Mouse (Mus musculus): ENCODE results near the gene Gnaq. TPM values are rescaled to one million over a fixed set of nuclear protein-coding genes. Genes with fewer than 3 reads are reported as not detected.

Gnaq gene
- polyA plus RNA-seq, 1 experiment from 2014 or later: 4.0 TPM

DNA sequence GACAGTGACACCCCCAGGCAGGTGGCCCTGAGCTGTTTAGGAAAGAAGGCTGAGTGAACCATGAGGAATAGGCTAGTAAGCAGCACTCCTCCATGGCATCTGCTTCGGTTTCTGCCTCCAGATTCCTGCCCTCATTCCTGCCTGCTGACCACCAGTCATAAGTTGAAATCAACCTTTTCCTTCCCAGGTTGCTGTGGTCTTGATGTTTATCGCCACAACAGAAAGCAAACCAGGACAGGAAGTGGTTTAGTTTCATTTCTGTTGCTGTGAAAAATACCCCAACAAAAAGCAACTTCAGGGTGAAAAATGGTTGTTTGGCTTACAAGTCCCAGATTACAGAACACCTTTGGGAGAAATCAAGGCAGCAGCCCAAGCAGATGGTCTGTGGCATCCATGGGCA is 249.8 kb downstream of the Gnaq start:
- H3K9me3 ChIP-seq (replicated peaks): no peaks in the 10 kb centered on the region
- no peaks in the 10 kb centered on the region for H3K36me3 ChIP-seq
- 23% methylated on average over 2 of the region's 2 CpGs for WGBS (ENCODE audit: insufficient replicate concordance)
- H3K9ac ChIP-seq: no peak overlapping the region
- no peak overlapping the region for H3K4me2 ChIP-seq
- no peak overlapping the region for H3K27ac ChIP-seq
- ATAC-seq (ENCODE audit: low read depth) (no peak), DNase-seq (no peak)
- no peak overlapping the region for H3K4me3 ChIP-seq (replicated peaks)
- no peaks in the 10 kb centered on the region for H3K4me1 ChIP-seq (replicated peaks)
- no peaks in the 10 kb centered on the region for H3K27me3 ChIP-seq

DNA sequence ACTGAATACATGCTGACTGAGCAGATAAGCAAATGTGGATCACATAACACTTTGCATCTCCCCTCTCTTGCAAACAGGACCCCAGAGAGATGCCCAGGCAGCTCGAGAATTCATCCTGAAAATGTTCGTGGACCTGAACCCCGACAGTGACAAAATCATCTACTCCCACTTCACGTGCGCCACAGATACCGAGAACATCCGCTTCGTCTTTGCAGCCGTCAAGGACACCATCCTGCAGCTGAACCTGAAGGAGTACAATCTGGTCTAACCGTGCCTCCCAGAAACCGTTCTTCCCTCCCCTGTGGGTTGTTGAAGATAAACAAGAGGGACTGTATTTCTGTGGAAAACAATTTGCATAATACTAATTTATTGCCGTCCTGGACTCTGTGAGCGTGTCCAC is 250.5 kb downstream of the Gnaq start:
- no peaks in the 10 kb centered on the region for H3K36me3 ChIP-seq
- H3K9me3 ChIP-seq (replicated peaks): no peaks in the 10 kb centered on the region
- H3K27ac ChIP-seq: no peak overlapping the region
- H3K9ac ChIP-seq: no peak overlapping the region
- no peak for ATAC-seq (ENCODE audit: low read depth)
- no peaks in the 10 kb centered on the region for H3K4me1 ChIP-seq (replicated peaks)
- WGBS (ENCODE audit: insufficient replicate concordance): 62% methylated on average over 13 of the region's 13 CpGs
- H3K4me3 ChIP-seq (replicated peaks): no peak overlapping the region
- no peaks in the 10 kb centered on the region for H3K27me3 ChIP-seq
- DNase-seq: no peak
- no peak overlapping the region for H3K4me2 ChIP-seq

GRCm38 (mm10) chr19:16384094-16384493 is 251.5 kb downstream of the Gnaq start:
- WGBS (ENCODE audit: insufficient replicate concordance): 82% methylated on average over 6 of the region's 6 CpGs
- ATAC-seq (ENCODE audit: low read depth) (no peak), DNase-seq (no peak)
- H3K4me2 ChIP-seq: no peak overlapping the region
- H3K27me3 ChIP-seq: no peaks in the 10 kb centered on the region
- no peak overlapping the region for H3K4me3 ChIP-seq (replicated peaks)
- H3K27ac ChIP-seq: no peak overlapping the region
- H3K9ac ChIP-seq: no peak overlapping the region
- no peaks in the 10 kb centered on the region for H3K9me3 ChIP-seq (replicated peaks)
- H3K36me3 ChIP-seq: no peaks in the 10 kb centered on the region
- no peaks in the 10 kb centered on the region for H3K4me1 ChIP-seq (replicated peaks)

DNA sequence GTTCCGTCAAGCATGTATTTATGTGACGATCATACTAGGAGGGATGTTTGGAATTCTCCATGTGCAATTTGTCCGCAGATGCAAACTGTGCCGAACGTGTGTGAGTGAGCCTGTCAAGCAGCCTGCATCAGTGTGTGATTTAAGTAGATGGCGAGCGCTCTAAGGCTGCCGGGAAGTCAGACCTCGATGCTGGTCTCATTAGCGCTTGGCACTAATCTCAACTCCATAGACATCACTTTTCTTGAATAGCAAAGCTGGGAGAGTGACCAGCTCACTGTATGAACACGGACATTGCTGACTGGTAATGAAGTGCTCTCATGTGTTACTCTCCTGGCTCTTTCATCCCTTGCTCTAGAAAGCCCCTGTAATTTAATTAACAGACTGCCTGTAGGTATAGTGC is 252.3 kb downstream of the Gnaq start:
- no peak for DNase-seq
- Histone ChIP-seq H3K27ac (no peak overlapping the region), H3K9me3 (replicated peaks) (no peaks in the 10 kb centered on the region), H3K4me3 (replicated peaks) (no peak overlapping the region), H3K4me1 (replicated peaks) (no peaks in the 10 kb centered on the region), H3K36me3 (no peaks in the 10 kb centered on the region), H3K9ac (no peak overlapping the region), H3K4me2 (no peak overlapping the region), H3K27me3 (no peaks in the 10 kb centered on the region)
- WGBS (ENCODE audit: insufficient replicate concordance): 84% methylated on average over 11 of the region's 11 CpGs
- no peak for ATAC-seq (ENCODE audit: low read depth)

- ATAC-seq (ENCODE audit: low read depth) (no peak), DNase-seq (no peak)
- H3K9me3 ChIP-seq (replicated peaks): no peaks in the 10 kb centered on the region
- H3K4me3 ChIP-seq (replicated peaks): no peak overlapping the region
- H3K9ac ChIP-seq: no peak overlapping the region
- no peak overlapping the region for H3K27ac ChIP-seq
- H3K4me2 ChIP-seq: no peak overlapping the region
- H3K27me3 ChIP-seq: no peaks in the 10 kb centered on the region
- no peaks in the 10 kb centered on the region for H3K4me1 ChIP-seq (replicated peaks)
- 77% methylated on average over 6 of the region's 6 CpGs for WGBS (ENCODE audit: insufficient replicate concordance)
- H3K36me3 ChIP-seq: no peaks in the 10 kb centered on the region
Observed at GRCm38 (mm10) chr19:16386514-16386913, 253.9 kb downstream of the Gnaq start.

- 62% methylated on average over 6 of the region's 6 CpGs for WGBS (ENCODE audit: insufficient replicate concordance)
- H3K4me2 ChIP-seq: no peak overlapping the region
- no peak overlapping the region for H3K9ac ChIP-seq
- no peak for ATAC-seq (ENCODE audit: low read depth)
- no peaks in the 10 kb centered on the region for H3K36me3 ChIP-seq
- no peak overlapping the region for H3K4me3 ChIP-seq (replicated peaks)
- no peak for DNase-seq
- no peaks in the 10 kb centered on the region for H3K4me1 ChIP-seq (replicated peaks)
- H3K27me3 ChIP-seq: no peaks in the 10 kb centered on the region
- H3K9me3 ChIP-seq (replicated peaks): no peaks in the 10 kb centered on the region
- H3K27ac ChIP-seq: no peak overlapping the region
Observed at GRCm38 (mm10) chr19:16390192-16390795, 257.7 kb downstream of the Gnaq start.

- no peak overlapping the region for H3K9ac ChIP-seq
- ATAC-seq (ENCODE audit: low read depth) (no peak), DNase-seq (no peak)
- WGBS (ENCODE audit: insufficient replicate concordance): 64% methylated on average over 5 of the region's 5 CpGs
- H3K9me3 ChIP-seq (replicated peaks): no peaks in the 10 kb centered on the region
- H3K27me3 ChIP-seq: no peaks in the 10 kb centered on the region
- no peak overlapping the region for H3K4me3 ChIP-seq (replicated peaks)
- no peaks in the 10 kb centered on the region for H3K4me1 ChIP-seq (replicated peaks)
- no peak overlapping the region for H3K27ac ChIP-seq
- no peak overlapping the region for H3K4me2 ChIP-seq
- no peaks in the 10 kb centered on the region for H3K36me3 ChIP-seq
Observed at GRCm38 (mm10) chr19:16394381-16394780, 261.8 kb downstream of the Gnaq start.

- H3K36me3 ChIP-seq: no peaks in the 10 kb centered on the region
- WGBS (ENCODE audit: insufficient replicate concordance): 71% methylated on average over 6 of the region's 6 CpGs
- no peak overlapping the region for H3K4me2 ChIP-seq
- no peaks in the 10 kb centered on the region for H3K27me3 ChIP-seq
- no peak overlapping the region for H3K9ac ChIP-seq
- H3K27ac ChIP-seq: no peak overlapping the region
- no peaks in the 10 kb centered on the region for H3K4me1 ChIP-seq (replicated peaks)
- no peaks in the 10 kb centered on the region for H3K9me3 ChIP-seq (replicated peaks)
- no peak for DNase-seq
- ATAC-seq (ENCODE audit: low read depth): no peak
- H3K4me3 ChIP-seq (replicated peaks): no peak overlapping the region
Observed at GRCm38 (mm10) chr19:16403101-16403500, 270.5 kb downstream of the Gnaq start.

DNA sequence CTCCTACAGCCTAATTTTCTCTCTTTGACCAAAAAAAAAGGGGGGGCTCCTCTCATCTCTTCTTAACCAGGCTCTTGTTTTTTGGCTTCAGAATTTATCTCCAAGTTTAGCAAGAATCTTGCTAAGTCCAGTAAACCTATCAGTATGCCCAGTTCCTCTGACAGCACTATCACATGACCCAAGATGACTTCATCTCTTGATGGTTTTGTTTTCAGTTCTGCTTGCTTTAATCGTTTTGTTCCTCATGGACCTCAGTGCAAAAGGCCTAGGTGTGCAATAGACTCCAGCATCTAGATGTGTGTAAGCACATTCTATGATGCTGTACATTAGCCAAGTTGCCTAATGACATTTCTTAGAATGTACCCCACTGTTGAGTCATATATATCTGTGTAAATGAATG is 275.1 kb downstream of the Gnaq start:
- H3K27ac ChIP-seq: no peak overlapping the region
- WGBS (ENCODE audit: insufficient replicate concordance): 44% methylated on average over 1 of the region's 1 CpGs
- H3K4me2 ChIP-seq: no peak overlapping the region
- no peak overlapping the region for H3K4me3 ChIP-seq (replicated peaks)
- H3K9ac ChIP-seq: no peak overlapping the region
- DNase-seq (no peak), ATAC-seq (ENCODE audit: low read depth) (no peak)
- H3K9me3 ChIP-seq (replicated peaks): no peaks in the 10 kb centered on the region
- H3K36me3 ChIP-seq: no peaks in the 10 kb centered on the region
- no peaks in the 10 kb centered on the region for H3K27me3 ChIP-seq
- H3K4me1 ChIP-seq (replicated peaks): no peaks in the 10 kb centered on the region

GRCm38 (mm10) chr19:16411302-16411701 is 278.7 kb downstream of the Gnaq start:
- DNase-seq: no peak
- H3K4me3 ChIP-seq (replicated peaks): no peak overlapping the region
- H3K4me2 ChIP-seq: no peak overlapping the region
- no peak for ATAC-seq (ENCODE audit: low read depth)
- no peaks in the 10 kb centered on the region for H3K4me1 ChIP-seq (replicated peaks)
- H3K9me3 ChIP-seq (replicated peaks): no peaks in the 10 kb centered on the region
- no peak overlapping the region for H3K9ac ChIP-seq
- no peak overlapping the region for H3K27ac ChIP-seq
- no peaks in the 10 kb centered on the region for H3K36me3 ChIP-seq
- H3K27me3 ChIP-seq: no peaks in the 10 kb centered on the region

- DNase-seq: no peak
- Histone ChIP-seq H3K27ac (no peak overlapping the region), H3K9ac (no peak overlapping the region), H3K36me3 (no peaks in the 10 kb centered on the region), H3K4me1 (replicated peaks) (no peaks in the 10 kb centered on the region), H3K27me3 (no peaks in the 10 kb centered on the region), H3K4me2 (no peak overlapping the region), H3K4me3 (replicated peaks) (no peak overlapping the region), H3K9me3 (replicated peaks) (no peaks in the 10 kb centered on the region)
- WGBS (ENCODE audit: insufficient replicate concordance): 65% methylated on average over 5 of the region's 5 CpGs
- no peak for ATAC-seq (ENCODE audit: low read depth)
Observed at GRCm38 (mm10) chr19:16418086-16418663, 285.5 kb downstream of the Gnaq start.

- H3K27me3 ChIP-seq: no peaks in the 10 kb centered on the region
- WGBS (ENCODE audit: insufficient replicate concordance): 62% methylated on average over 2 of the region's 2 CpGs
- no peak overlapping the region for H3K27ac ChIP-seq
- H3K9ac ChIP-seq: no peak overlapping the region
- no peak overlapping the region for H3K4me3 ChIP-seq (replicated peaks)
- no peaks in the 10 kb centered on the region for H3K36me3 ChIP-seq
- H3K9me3 ChIP-seq (replicated peaks): no peaks in the 10 kb centered on the region
- ATAC-seq (ENCODE audit: low read depth) (no peak), DNase-seq (no peak)
- H3K4me2 ChIP-seq: no peak overlapping the region
- no peaks in the 10 kb centered on the region for H3K4me1 ChIP-seq (replicated peaks)
Observed at GRCm38 (mm10) chr19:16425596-16425995, 293.0 kb downstream of the Gnaq start.

Measured in liver, embryonic 13.5 days (tissue).